Mouse (Mus musculus) kidney, adult 18-20 months (tissue): ENCODE measurements around the gene Dusp13.

Experiments used
- DNase-seq: peaks from one replicate; pipeline ENCODE4 v3.0.0; 2021

Gene Dusp13

DNA sequence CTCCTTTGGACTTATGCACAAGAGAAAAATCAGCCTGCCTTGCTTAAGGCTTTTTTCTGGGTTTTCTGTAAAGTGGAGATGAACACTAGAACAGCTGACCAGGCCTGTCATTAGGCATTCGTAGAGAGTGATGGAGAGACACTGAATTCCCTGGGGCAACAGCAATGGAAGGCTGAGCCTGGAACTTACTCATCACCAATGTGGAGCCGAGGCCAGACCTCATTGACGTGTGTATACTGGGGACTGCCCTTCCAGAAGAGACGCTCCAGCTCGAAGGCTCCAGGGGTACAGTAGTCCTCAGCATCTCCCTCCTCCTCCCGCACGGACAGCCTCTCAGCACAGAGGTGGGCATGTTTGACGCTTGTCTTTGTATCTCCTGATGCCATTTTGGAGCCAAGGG, 48.3 kb downstream of the Dusp13 start:
- DNase-seq = no peak

DNA sequence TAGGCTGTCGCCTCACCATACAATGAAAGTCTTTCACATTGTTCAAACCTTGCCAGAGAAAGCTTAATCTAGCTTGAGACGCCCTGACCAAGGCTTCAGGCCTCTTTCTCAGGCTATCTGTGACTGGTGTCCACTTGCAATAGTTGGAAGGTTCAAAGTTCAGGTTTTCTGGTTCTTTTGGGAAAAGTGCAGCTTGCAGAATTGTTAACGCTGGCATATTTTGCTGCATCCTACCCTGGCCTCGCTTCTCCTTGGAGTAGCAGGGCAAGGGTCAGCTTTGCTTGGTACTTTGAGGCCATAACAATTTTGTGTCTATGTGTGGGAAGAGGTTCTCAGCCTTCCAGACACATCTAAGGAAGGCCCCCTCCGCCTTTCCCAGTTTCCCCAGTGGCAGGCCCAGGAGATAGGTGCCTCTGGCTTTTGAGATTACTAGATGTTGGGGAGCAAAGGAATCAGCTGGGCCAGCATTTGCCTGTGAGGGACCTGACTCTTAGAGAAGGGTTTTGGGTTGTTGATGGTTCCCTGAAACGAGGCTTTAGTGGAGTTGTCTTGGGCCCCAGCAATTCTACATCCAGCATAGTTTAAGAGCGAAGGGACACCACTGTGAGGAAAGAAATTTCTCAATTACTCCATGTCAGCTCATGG, 54.7 kb downstream of the Dusp13 start:
- peak; percentile 25 for DNase-seq

DNA sequence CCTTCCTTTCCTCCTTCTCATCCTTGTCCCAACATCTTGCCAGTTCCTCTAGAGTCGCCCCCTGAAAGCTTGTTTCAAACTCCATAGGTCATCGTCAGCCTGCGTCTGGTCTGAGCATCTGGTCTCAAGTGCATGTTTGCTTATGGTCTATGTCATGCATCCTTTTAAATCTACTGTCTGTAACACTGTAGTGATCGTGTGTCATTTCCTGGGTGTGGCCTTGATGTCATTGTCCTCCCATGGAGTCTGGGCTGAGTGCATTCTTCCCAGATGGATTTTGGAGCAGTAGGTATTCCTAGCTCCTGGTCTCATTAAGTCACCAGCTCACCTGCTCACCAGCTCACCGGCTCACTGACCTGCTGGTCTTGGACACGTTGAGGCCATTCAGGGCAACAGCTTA, 56.0 kb downstream of the Dusp13 start:
- no peak for DNase-seq

DNA sequence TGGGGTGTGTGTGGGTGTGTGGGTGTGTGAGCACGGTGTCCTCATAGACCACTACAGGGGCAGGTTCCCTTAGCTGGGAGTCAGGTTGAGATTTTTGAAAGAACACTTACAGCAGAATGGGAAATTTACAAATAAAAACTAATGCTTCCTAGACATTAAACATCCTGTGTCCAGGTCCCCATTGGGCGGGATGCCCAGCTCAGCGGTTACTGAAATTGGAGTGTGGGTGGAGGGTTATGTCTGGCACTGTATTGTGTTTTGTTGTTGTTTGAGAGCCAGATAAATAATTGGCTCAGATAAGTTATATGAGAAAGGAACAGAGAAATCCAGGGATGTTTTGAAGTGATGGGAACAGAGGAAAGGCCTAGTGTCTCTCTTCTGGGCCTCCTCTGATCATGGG, 59.9 kb downstream of the Dusp13 start:
- DNase-seq = no peak

DNA sequence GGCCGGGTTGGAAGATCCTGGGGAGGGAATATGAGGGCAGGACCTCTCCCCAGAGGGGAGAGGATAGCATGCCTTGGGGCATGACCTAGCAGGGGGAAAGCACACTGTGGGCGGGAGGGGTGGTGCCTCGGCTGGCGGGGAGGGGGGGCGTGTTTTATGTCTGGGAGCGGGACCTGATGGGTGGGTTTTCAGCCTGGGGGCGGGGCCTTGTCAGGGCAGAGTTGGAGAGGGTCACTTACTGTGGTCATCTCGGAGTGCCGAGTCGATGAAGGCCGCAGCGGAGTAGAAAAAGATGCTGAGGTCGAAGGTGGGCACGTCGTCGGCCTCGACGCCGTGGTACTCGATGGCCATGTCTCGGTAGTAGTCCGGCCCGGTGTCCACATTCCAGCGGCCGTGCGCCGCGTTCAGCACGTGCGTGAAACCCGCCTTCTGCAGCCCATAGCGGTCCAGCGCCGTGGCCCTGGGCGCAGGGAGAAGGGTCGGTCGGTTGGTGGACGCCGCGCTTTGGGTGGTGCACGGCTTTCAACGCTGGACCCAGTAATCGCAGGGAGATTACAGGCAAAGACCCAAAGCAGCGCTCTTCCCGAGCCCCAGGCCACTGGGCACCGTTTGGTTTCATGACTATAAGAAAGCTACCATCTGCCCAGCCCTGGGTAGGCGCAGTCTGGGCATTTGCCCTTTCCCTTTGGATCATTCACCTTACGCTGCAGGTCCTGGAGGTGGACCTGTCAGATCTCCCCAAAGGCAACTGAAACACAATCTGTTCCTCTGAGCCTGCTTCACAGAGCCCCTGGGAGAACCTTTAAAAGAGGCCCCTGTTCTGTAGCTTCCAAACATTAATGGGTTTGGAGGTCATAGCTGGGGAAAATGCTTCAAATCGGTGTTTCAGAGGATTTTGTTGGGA, 64.4 kb downstream of the Dusp13 start:
- DNase-seq = no peak

DNA sequence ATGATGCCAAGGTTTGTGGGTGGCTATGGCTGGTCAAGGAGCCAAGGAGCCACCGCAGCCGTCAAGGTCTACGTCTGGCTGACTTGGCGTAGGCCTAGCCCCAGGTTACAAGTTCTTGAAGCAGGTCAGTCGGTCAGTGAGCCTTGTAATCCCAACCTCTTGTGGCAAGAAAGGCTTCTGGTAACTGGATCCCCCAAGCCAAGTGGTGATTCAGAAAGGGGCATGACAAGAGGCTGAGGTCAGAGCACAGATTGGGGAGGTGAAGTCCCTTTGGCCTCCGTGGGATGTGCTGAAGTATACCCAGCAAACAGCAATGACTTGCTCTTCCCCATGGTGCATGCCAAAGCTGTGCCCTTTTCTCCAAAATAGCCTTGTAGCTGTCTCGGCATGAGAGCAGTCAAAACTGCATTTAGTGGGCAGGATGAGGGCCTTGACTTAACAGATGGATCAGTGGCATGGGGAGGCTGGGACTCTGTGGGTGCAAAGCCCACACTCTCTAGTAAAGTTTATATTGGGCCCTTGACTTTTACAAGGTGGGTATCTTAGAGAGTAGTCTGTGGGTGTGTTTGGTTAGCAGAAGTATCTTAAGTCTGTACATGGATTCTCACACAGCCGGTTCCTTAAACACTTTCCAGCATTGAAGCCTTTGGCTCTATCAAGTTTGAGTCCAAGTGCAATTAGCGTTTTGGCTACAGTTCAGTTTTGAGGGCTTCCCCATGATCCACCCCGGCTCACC, 65.4 kb downstream of the Dusp13 start:
- no peak for DNase-seq

DNA sequence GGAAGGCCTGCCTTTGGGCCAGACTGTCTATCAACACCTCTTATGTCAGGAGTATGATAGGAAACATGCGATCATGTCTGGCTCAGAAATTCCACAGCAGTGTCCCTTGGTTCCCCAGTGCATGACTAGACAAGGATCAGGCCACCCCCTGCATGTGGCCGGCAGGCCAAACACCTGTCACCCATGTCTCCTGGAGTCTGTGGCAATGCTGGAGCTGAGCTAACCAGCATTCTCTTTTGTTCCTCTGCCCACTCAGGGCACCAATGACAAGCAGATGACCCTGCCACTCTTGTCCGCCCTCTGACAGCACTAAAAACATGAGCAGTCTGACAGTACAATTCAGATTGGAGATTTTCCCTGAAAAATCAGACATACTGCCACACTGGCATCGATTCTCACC, 67.1 kb downstream of the Dusp13 start:
- DNase-seq = no peak
